Mouse (Mus musculus): ENCODE measurements around the gene Nkx1-1. TPM values are rescaled to one million over a fixed set of nuclear protein-coding genes. Genes with fewer than 3 reads are reported as not detected.

Gene Nkx1-1
- not detected in 2 replicates for polyA plus RNA-seq (2012; rRNA removed)

GRCm38 (mm10) chr5:33433201-33434138 lies at the start of gene Nkx1-1:
Gene Nkx1-1 (minus strand): TSS chr5:33433976.

Other genes with a start within 250 kb of the Nkx1-1 start
- gene Spon2, start 215.5 kb downstream of the Nkx1-1 start, polyA plus RNA-seq (2012; rRNA removed) = 30.6 and 30.8 TPM in 2 replicates
- gene Ctbp1, start 159.0 kb downstream of the Nkx1-1 start, polyA plus RNA-seq (2012; rRNA removed) = 161 and 196 TPM in 2 replicates
- gene Maea, start 98.5 kb downstream of the Nkx1-1 start, polyA plus RNA-seq (2012; rRNA removed) = 54.8 and 62.4 TPM in 2 replicates
- gene Uvssa, start 55.4 kb downstream of the Nkx1-1 start, polyA plus RNA-seq (2012; rRNA removed) = 0.43 and 1.3 TPM in 2 replicates
- gene Fam53a, start 195.7 kb upstream of the Nkx1-1 start, polyA plus RNA-seq (2012; rRNA removed) = 24.3 and 95.8 TPM in 2 replicates
- 0.05 and 0.17 TPM in 2 replicates for gene Gm9903, start 195.9 kb upstream of the Nkx1-1 start, polyA plus RNA-seq (2012; rRNA removed)
- 5.0 and 8.3 TPM in 2 replicates for gene Slbp, start 218.6 kb upstream of the Nkx1-1 start, polyA plus RNA-seq (2012; rRNA removed)
- 3.9 and 4.0 TPM in 2 replicates for gene Tacc3, start 224.2 kb upstream of the Nkx1-1 start, polyA plus RNA-seq (2012; rRNA removed)
- 22.9 and 24.4 TPM in 2 replicates for gene Tmem129, start 224.4 kb upstream of the Nkx1-1 start, polyA plus RNA-seq (2012; rRNA removed)

All from stomach, adult 2 months (tissue).